Comparison of ENCODE assay signal across 8 mouse cellular contexts in genomic region chr11:68692693-68693446, GRCm38 (mm10). TPM values are rescaled to one million over a fixed set of nuclear protein-coding genes. Genes with fewer than 3 reads are reported as not detected.
DNase-seq lines count a peak whose midpoint lies in the region; ATAC-seq lines count a peak whose summit lies in the region.

No protein-coding gene starts in this region.

- peaks cover 13% of the 10 kb centered on the region for H3K4me1 ChIP-seq in forebrain, embryonic 16.5 days (replicated peaks; ENCODE audit: control insufficient read depth, insufficient read depth, low read length)
- H3K4me1 ChIP-seq in hindbrain, embryonic 14.5 days (replicated peaks; ENCODE audit: control insufficient read depth, insufficient read depth, low read length) = peaks cover 11% of the 10 kb centered on the region
- H3K4me1 ChIP-seq in midbrain, embryonic 15.5 days = peaks cover 14% of the 10 kb centered on the region

- no peak for ATAC-seq in forebrain, embryonic 16.5 days
- ATAC-seq in hindbrain, embryonic 14.5 days (ENCODE audit: low FRiP score) = no peak
- ATAC-seq in midbrain, embryonic 15.5 days (replicated peaks) = no peak

- no peaks in the 10 kb centered on the region for H3K36me3 ChIP-seq in forebrain, embryonic 16.5 days (ENCODE audit: control insufficient read depth, insufficient read depth)
- H3K36me3 ChIP-seq in hindbrain, embryonic 14.5 days (replicated peaks; ENCODE audit: control insufficient read depth, insufficient read depth) = no peaks in the 10 kb centered on the region
- H3K36me3 ChIP-seq in midbrain, embryonic 15.5 days (replicated peaks) = no peaks in the 10 kb centered on the region

- peak overlapping the region; percentile 54 for H3K4me2 ChIP-seq in forebrain, embryonic 16.5 days (ENCODE audit: low read length)
- peak overlapping the region; percentile 54 for H3K4me2 ChIP-seq in hindbrain, embryonic 14.5 days (replicated peaks)
- H3K4me2 ChIP-seq in midbrain, embryonic 15.5 days = peak overlapping the region; percentile 60

- WGBS in forebrain, embryonic 16.5 days = under 1% methylated on average over 43 of the region's 43 CpGs
- WGBS in hindbrain, embryonic 14.5 days = 0% methylated on average over 43 of the region's 43 CpGs
- WGBS in midbrain, embryonic 15.5 days = under 1% methylated on average over 43 of the region's 43 CpGs

- H3K9me3 ChIP-seq in forebrain, embryonic 16.5 days (ENCODE audit: control insufficient read depth, low read length) = no peaks in the 10 kb centered on the region
- H3K9me3 ChIP-seq in hindbrain, embryonic 14.5 days (ENCODE audit: control insufficient read depth, low read length) = no peaks in the 10 kb centered on the region
- no peaks in the 10 kb centered on the region for H3K9me3 ChIP-seq in midbrain, embryonic 15.5 days

- intact Hi-C loops in left cerebral cortex, postnatal 25 days (cut with DNase I) = loop anchor here (5.0 kb wide), 2 partner anchors 71 to 126 kb away; no protein-coding TSS in a partner anchor

- peak overlapping the region; percentile 92 for H3K4me3 ChIP-seq in forebrain, embryonic 16.5 days (replicated peaks; ENCODE audit: low read length)
- peak overlapping the region; percentile 80 for H3K4me3 ChIP-seq in hindbrain, embryonic 14.5 days (replicated peaks; ENCODE audit: low read length)
- H3K4me3 ChIP-seq in midbrain, embryonic 15.5 days = peak overlapping the region; percentile 92

- peak overlapping the region; percentile 97 for H3K9ac ChIP-seq in forebrain, embryonic 16.5 days (replicated peaks; ENCODE audit: low read depth, low read length)
- H3K9ac ChIP-seq in hindbrain, embryonic 14.5 days = peak overlapping the region; percentile 87
- H3K9ac ChIP-seq in midbrain, embryonic 15.5 days = peak overlapping the region; percentile 98

- H3K27ac ChIP-seq in forebrain, embryonic 16.5 days (ENCODE audit: low read length) = peak overlapping the region; percentile 94
- peak overlapping the region; percentile 94 for H3K27ac ChIP-seq in hindbrain, embryonic 14.5 days
- H3K27ac ChIP-seq in midbrain, embryonic 15.5 days = peak overlapping the region; percentile 99

- peak; percentile 29 to 40 for DNase-seq in left cerebral cortex, adult 18-20 months (ENCODE audit: low spot score in 2 of 2)
- no peak for DNase-seq in left cerebral cortex, adult 9 months (ENCODE audit: low spot score in 2 of 2)
- DNase-seq in c-Kit-positive CD71-positive TER-119-negative erythroid progenitor cells, embryonic 14.5 days (ENCODE audit: low read depth) = peak; percentile 24
- DNase-seq in hindbrain, embryonic 14.5 days (ENCODE audit: low spot score) = peak; percentile 46
- peak; percentile 38 to 42 for DNase-seq in left cerebral cortex, postnatal 25 days (ENCODE audit: low spot score in 2 of 2)
- peak; percentile 64 for DNase-seq in testis, postnatal 10 days (ENCODE audit: low spot score)

- no peaks in the 10 kb centered on the region for H3K27me3 ChIP-seq in forebrain, embryonic 16.5 days (replicated peaks; ENCODE audit: control insufficient read depth, insufficient read depth, low read length)
- no peaks in the 10 kb centered on the region for H3K27me3 ChIP-seq in hindbrain, embryonic 14.5 days (ENCODE audit: control insufficient read depth, insufficient read depth, low read length)
- no peaks in the 10 kb centered on the region for H3K27me3 ChIP-seq in midbrain, embryonic 15.5 days (replicated peaks)

RNA-seq across cellular contexts. Expression of gene Myh10, which starts 1.5 kb away (rescaled TPM):
- 100 to 1,000 TPM; 200 to 219 TPM for total RNA-seq in left cerebral cortex, adult 18-20 months (2021)
- 136 and 141 TPM in 2 replicates for polyA plus RNA-seq in forebrain, embryonic 16.5 days (2015; fragmentation: Nextera tagmentation; extraction: Ambion mirVana)
- 95.3 and 101 TPM in 2 replicates for polyA plus RNA-seq in hindbrain, embryonic 14.5 days (2014; fragmentation: Nextera tagmentation; extraction: Ambion mirVana)
- total RNA-seq in left cerebral cortex, postnatal 25 days (2021) = 100 to 1,000 TPM; 197 to 215 TPM
- 104 and 109 TPM in 2 replicates for polyA plus RNA-seq in midbrain, embryonic 15.5 days (2015; fragmentation: Nextera tagmentation; extraction: Ambion mirVana)

Comparison
In these comparisons a context has a peak if more than half of its experiments do, and no peak if none do; other contexts are left out.
1. DNase-seq: peak in left cerebral cortex, adult 18-20 months (2 of 2), c-Kit-positive CD71-positive TER-119-negative erythroid progenitor cells, embryonic 14.5 days (single experiment), hindbrain, embryonic 14.5 days (single experiment), left cerebral cortex, postnatal 25 days (2 of 2) and testis, postnatal 10 days (single experiment); none in left cerebral cortex, adult 9 months (0 of 2).
2. Peak in every context shown above with its lines, with median percentiles within 50 percentile points of each other: H3K27ac ChIP-seq, H3K4me2 ChIP-seq, H3K4me3 ChIP-seq and H3K9ac ChIP-seq.